11 mouse cellular contexts compared by ENCODE assay signal in genomic region chr4:53823697-53824096, GRCm38 (mm10). TPM values are rescaled to one million over a fixed set of nuclear protein-coding genes. Genes with fewer than 3 reads are reported as not detected.
DNase-seq lines count a peak whose midpoint lies in the region; ATAC-seq and TF ChIP-seq lines count a peak whose summit lies in the region.
"Had no signal": no experiment of that assay in that cellular context is flagged by ENCODE, and none has a peak within 500 bp of the region (broad histone marks: within the 10 kb centered on the region; RNA-seq: fewer than 3 reads in every experiment).

No protein-coding gene starts in this region.

- H3K27me3 ChIP-seq in hindbrain, postnatal 0 days (ENCODE audit: insufficient read depth, low read length) = no peaks in the 10 kb centered on the region
- no peaks in the 10 kb centered on the region for H3K27me3 ChIP-seq in hindbrain, embryonic 14.5 days (ENCODE audit: control insufficient read depth, insufficient read depth, low read length)
- H3K27me3 ChIP-seq in kidney, embryonic 14.5 days (ENCODE audit: control insufficient read depth, insufficient read depth, low read length) = no peaks in the 10 kb centered on the region

- no peaks in the 10 kb centered on the region for H3K9me3 ChIP-seq in hindbrain, postnatal 0 days (ENCODE audit: low read length)
- no peaks in the 10 kb centered on the region for H3K9me3 ChIP-seq in hindbrain, embryonic 14.5 days (ENCODE audit: control insufficient read depth, low read length)
- H3K9me3 ChIP-seq in kidney, embryonic 14.5 days (ENCODE audit: control insufficient read depth, low read length) = no peaks in the 10 kb centered on the region

- H3K4me2 ChIP-seq in hindbrain, postnatal 0 days (ENCODE audit: low read depth, low read length) = no peak overlapping the region
- no peak overlapping the region for H3K4me2 ChIP-seq in hindbrain, embryonic 14.5 days (replicated peaks)
- H3K4me2 ChIP-seq in kidney, embryonic 14.5 days (replicated peaks; ENCODE audit: low read depth, low read length) = no peak overlapping the region

- H3K36me3 ChIP-seq in hindbrain, postnatal 0 days (ENCODE audit: insufficient read depth, low read length) = no peaks in the 10 kb centered on the region
- H3K36me3 ChIP-seq in hindbrain, embryonic 14.5 days (replicated peaks; ENCODE audit: control insufficient read depth, insufficient read depth) = no peaks in the 10 kb centered on the region
- H3K36me3 ChIP-seq in kidney, embryonic 14.5 days (ENCODE audit: control insufficient read depth, insufficient read depth, low read length) = no peaks in the 10 kb centered on the region

- H3K4me1 ChIP-seq in hindbrain, postnatal 0 days (ENCODE audit: insufficient read depth, low read length) = no peaks in the 10 kb centered on the region
- 0 out of 2 replicates have a peak, but pooled peaks cover 3% of the 10 kb centered on the region for H3K4me1 ChIP-seq in hindbrain, embryonic 14.5 days (replicated peaks; ENCODE audit: control insufficient read depth, insufficient read depth, low read length)
- H3K4me1 ChIP-seq in bone marrow macrophage, adult 2 months (ENCODE audit: control insufficient read depth, insufficient read depth, low read length) = peaks cover 26% of the 10 kb centered on the region
- H3K4me1 ChIP-seq in lung, adult 2 months (ENCODE audit: control insufficient read depth, insufficient read depth, low read length) = peaks cover 4% of the 10 kb centered on the region
- no peaks in the 10 kb centered on the region for H3K4me1 ChIP-seq in kidney, embryonic 14.5 days (ENCODE audit: control insufficient read depth, insufficient read depth, low read length)

- peak; percentile 17 for DNase-seq in hindbrain, postnatal 0 days (ENCODE audit: low spot score)
- no peak for DNase-seq in hindbrain, embryonic 14.5 days (ENCODE audit: low spot score)
- peak; percentile 34 for DNase-seq in 3T3-L1 (ENCODE audit: low read depth, low spot score)
- peak; percentile 48 for DNase-seq in lung, adult 2 months
- no peak for DNase-seq in cerebellum, postnatal 25 days
- DNase-seq in retina, embryonic 14.5 days (ENCODE audit: low spot score) = no peak
- DNase-seq: right cerebral cortex, adult 18-20 months had no signal

- ATAC-seq in hindbrain, postnatal 0 days = no peak
- no peak for ATAC-seq in hindbrain, embryonic 14.5 days (ENCODE audit: low FRiP score)
- ATAC-seq in kidney, embryonic 14.5 days (ENCODE audit: low FRiP score, low TSS enrichment) = no peak

- TF ChIP-seq CTCF in hindbrain, postnatal 0 days (IDR thresholded peaks at IDR 0.05; ENCODE audit: low read depth) = peak; percentile 28; the same call in 1 of the 2 replicates
- no peak for TF ChIP-seq CTCF in bone marrow macrophage, adult 2 months (IDR thresholded peaks at IDR 0.05; ENCODE audit: low read depth, low read length)
- TF ChIP-seq CTCF in lung, adult 2 months (IDR thresholded peaks at IDR 0.05; ENCODE audit: insufficient read depth, low read length) = no peak

- no peak overlapping the region for H3K4me3 ChIP-seq in hindbrain, postnatal 0 days (ENCODE audit: low read length)
- no peak overlapping the region for H3K4me3 ChIP-seq in hindbrain, embryonic 14.5 days (replicated peaks; ENCODE audit: low read length)
- H3K4me3 ChIP-seq in bone marrow macrophage, adult 2 months (ENCODE audit: insufficient read depth, low read length) = peak overlapping the region; percentile 2; the same call in 1 of the 2 replicates
- H3K4me3 ChIP-seq in lung, adult 2 months (replicated peaks; ENCODE audit: extremely low read depth, low read depth, low read length) = no peak overlapping the region
- H3K4me3 ChIP-seq in kidney, embryonic 14.5 days (ENCODE audit: low read length) = no peak overlapping the region

- H3K9ac ChIP-seq in hindbrain, postnatal 0 days (replicated peaks; ENCODE audit: low read length) = no peak overlapping the region
- no peak overlapping the region for H3K9ac ChIP-seq in hindbrain, embryonic 14.5 days
- no peak overlapping the region for H3K9ac ChIP-seq in kidney, embryonic 14.5 days (ENCODE audit: low read depth, low read length)

- 55% methylated on average over 6 of the region's 6 CpGs for WGBS in hindbrain, postnatal 0 days
- WGBS in hindbrain, embryonic 14.5 days = 63% methylated on average over 6 of the region's 6 CpGs
- 15% methylated on average over 6 of the region's 6 CpGs for WGBS in lung, adult 2 months
- 68% methylated on average over 6 of the region's 6 CpGs for WGBS in kidney, embryonic 14.5 days

- H3K27ac ChIP-seq in hindbrain, postnatal 0 days = no peak overlapping the region
- H3K27ac ChIP-seq in hindbrain, embryonic 14.5 days = no peak overlapping the region
- H3K27ac ChIP-seq in bone marrow macrophage, adult 2 months (ENCODE audit: insufficient read depth, low read depth, low read length) = peak overlapping the region; percentile 41
- no peak overlapping the region for H3K27ac ChIP-seq in kidney, embryonic 14.5 days (ENCODE audit: low read depth, low read length)

- TF ChIP-seq POLR2A in bone marrow macrophage, adult 2 months (IDR thresholded peaks at IDR 0.05; ENCODE audit: borderline replicate concordance, low read depth, low read length) = no peak
- TF ChIP-seq POLR2A in lung, adult 2 months (IDR thresholded peaks at IDR 0.05; ENCODE audit: borderline replicate concordance, extremely low read depth, low read depth, low read length) = no peak

RNA-seq across cellular contexts. Expression of gene Tmem38b, which starts 2.1 kb away (rescaled TPM):
- 3.3 and 3.6 TPM in 2 replicates for total RNA-seq in hindbrain, postnatal 0 days (2014; rRNA removed)
- 6.2 and 7.0 TPM in 2 replicates for polyA plus RNA-seq in hindbrain, postnatal 0 days (2015; fragmentation: Nextera tagmentation; extraction: Ambion mirVana)
- 6.3 and 8.7 TPM in 2 replicates for polyA plus RNA-seq in hindbrain, embryonic 14.5 days (2014; fragmentation: Nextera tagmentation; extraction: Ambion mirVana)
- 77.8 and 77.9 TPM in 2 replicates for polyA plus RNA-seq in bone marrow macrophage, adult 2 months (2012; ENCODE audit: insufficient read depth, insufficient read length, missing spikeins)
- 8.6 and 9.7 TPM in 2 replicates for polyA plus RNA-seq in lung, adult 2 months (2012; rRNA removed)
- 4.8 and 6.2 TPM in 2 replicates for polyA plus RNA-seq in kidney, embryonic 14.5 days (2014; fragmentation: Nextera tagmentation; extraction: Ambion mirVana)

RNA-seq across cellular contexts. Expression of gene Tal2, which starts 44.2 kb away (rescaled TPM):
- total RNA-seq in hindbrain, postnatal 0 days (2014; rRNA removed) = 0.42 TPM in 1 of 2 replicates, not detected in the other
- 0.16 TPM in 1 of 2 replicates, not detected in the other for polyA plus RNA-seq in hindbrain, postnatal 0 days (2015; fragmentation: Nextera tagmentation; extraction: Ambion mirVana)
- 0.15 and 2.5 TPM in 2 replicates for polyA plus RNA-seq in hindbrain, embryonic 14.5 days (2014; fragmentation: Nextera tagmentation; extraction: Ambion mirVana)
- polyA plus RNA-seq in bone marrow macrophage, adult 2 months (2012; ENCODE audit: insufficient read depth, insufficient read length, missing spikeins) = 1.8 and 2.9 TPM in 2 replicates
- 0.05 TPM in 1 of 2 replicates, not detected in the other for polyA plus RNA-seq in lung, adult 2 months (2012; rRNA removed)
- not detected in 2 replicates for polyA plus RNA-seq in kidney, embryonic 14.5 days (2014; fragmentation: Nextera tagmentation; extraction: Ambion mirVana)
- total RNA-seq: layer of hippocampus, adult 18-20 months had no signal
- polyA plus RNA-seq: heart, embryonic 16.5 days had no signal

Comparison
In these comparisons a context has a peak if more than half of its experiments do, and no peak if none do; other contexts are left out.
1. DNase-seq: peak in hindbrain, postnatal 0 days (single experiment), 3T3-L1 (single experiment) and lung, adult 2 months (single experiment); none in hindbrain, embryonic 14.5 days (single experiment), cerebellum, postnatal 25 days (0 of 2) and retina, embryonic 14.5 days (single experiment).